Mouse (Mus musculus) intestine, embryonic 14.5 days (tissue): Measurements from ENCODE around the gene Zzef1. TPM values are rescaled to one million over a fixed set of nuclear protein-coding genes. Genes with fewer than 3 reads are reported as not detected.

Source experiments
- ATAC-seq: fragments of 200-750 bp; cut with Nextera tagmentation; replicated peaks from 2 replicates; pipeline ENCODE4 v1.8.0; 2017; ENCODE audit warnings: low read depth, moderate number of reproducible peaks, moderate TSS enrichment, moderate library complexity; ENCODE audit not compliant: low FRiP score, low TSS enrichment
- DNase-seq: peaks from one replicate; pipeline ENCODE4 v3.0.0-alpha.2; 2018; ENCODE audit warnings: low spot score
- H3K27ac ChIP-seq: fragments of 300-500 bp; sonication (generic); 2 replicates; pipeline ENCODE4 v1.5.1; 2014; ENCODE audit warnings: low read depth, mild to moderate bottlenecking, control low read depth
- H3K27me3 ChIP-seq: fragments of 300-500 bp; sonication (generic); replicated peaks from 2 replicates; pipeline ENCODE4 v1.6.1; 2014; ENCODE audit warnings: low read length, control low read depth; ENCODE audit not compliant: control insufficient read depth, insufficient read depth
- H3K36me3 ChIP-seq: fragments of 300-500 bp; sonication (generic); 2 replicates; pipeline ENCODE4 v1.6.1; 2014; ENCODE audit warnings: low read length, control low read depth; ENCODE audit not compliant: control insufficient read depth, insufficient read depth
- H3K4me1 ChIP-seq: fragments of 300-500 bp; sonication (generic); replicated peaks from 2 replicates; pipeline ENCODE4 v1.6.1; 2014; ENCODE audit warnings: low read length, control low read depth, mixed read lengths; ENCODE audit not compliant: control insufficient read depth, insufficient read depth
- H3K4me2 ChIP-seq: fragments of 300-500 bp; sonication (generic); 2 replicates; pipeline ENCODE4 v1.6.1; 2014; ENCODE audit warnings: low read length
- H3K4me3 ChIP-seq: fragments of 300-500 bp; sonication (generic); 2 replicates; pipeline ENCODE4 v1.5.1; 2014; ENCODE audit warnings: low read depth, low read length, control low read depth, mixed read lengths
- H3K9ac ChIP-seq: fragments of 300-500 bp; sonication (generic); 2 replicates; pipeline ENCODE4 v1.6.1; 2014; ENCODE audit warnings: mild to moderate bottlenecking, low read length
- H3K9me3 ChIP-seq: fragments of 300-500 bp; sonication (generic); 2 replicates; pipeline ENCODE4 v1.6.1; 2016; ENCODE audit warnings: low read length, control low read depth; ENCODE audit not compliant: control insufficient read depth
- WGBS: fragments of 180-500 bp; shearing (Covaris S2); extraction: QIAGEN DNeasy Blood & Tissue Kit; methylation state at CpG from one replicate; pipeline ENCODE4 v1.1.7; 2014; 5-methylcytosine and 5-hydroxymethylcytosine counted together
- polyA plus RNA-seq: library from polyadenylated mRNA; unstranded; fragments of >200 nt; fragmentation: Nextera tagmentation; extraction: Ambion mirVana; gene quantifications from 2 replicates; pipeline ENCODE4 v1.2.1, GENCODE M21; 2014

The Zzef1 gene
- polyA plus RNA-seq, 1 experiment from 2014 or later: 12.2 TPM

- no peak for ATAC-seq
- H3K36me3 ChIP-seq: peaks cover 83% of the 10 kb centered on the region
Observed at GRCm38 (mm10) chr11:72866446-72866845, 70.4 kb downstream of the Zzef1 start.

GRCm38 (mm10) chr11:72872061-72872460 is 76.0 kb downstream of the Zzef1 start:
- WGBS: 67% methylated on average over 1 of the region's 1 CpGs
- no peak for ATAC-seq

More at GRCm38 (mm10) chr11:72866446-72866845, 70.4 kb downstream of the Zzef1 start:
- Histone ChIP-seq H3K27me3 (no peaks in the 10 kb centered on the region), H3K4me2 (no peak overlapping the region), H3K4me3 (no peak overlapping the region), H3K4me1 (no peaks in the 10 kb centered on the region), H3K27ac (no peak overlapping the region), H3K9me3 (no peaks in the 10 kb centered on the region), H3K9ac (no peak overlapping the region)
- no peak for DNase-seq
- 88% methylated on average over 7 of the region's 7 CpGs for WGBS

GRCm38 (mm10) chr11:72892623-72893022 is 96.6 kb downstream of the Zzef1 start:
- H3K4me1 ChIP-seq: no peaks in the 10 kb centered on the region
- H3K9me3 ChIP-seq: no peaks in the 10 kb centered on the region
- no peak overlapping the region for H3K9ac ChIP-seq
- H3K4me2 ChIP-seq: no peak overlapping the region
- DNase-seq: no peak
- no peak overlapping the region for H3K4me3 ChIP-seq
- WGBS: 78% methylated on average over 1 of the region's 1 CpGs
- peaks cover 68% of the 10 kb centered on the region for H3K36me3 ChIP-seq
- no peak overlapping the region for H3K27ac ChIP-seq
- H3K27me3 ChIP-seq: no peaks in the 10 kb centered on the region
- ATAC-seq: no peak

More at GRCm38 (mm10) chr11:72872061-72872460, 76.0 kb downstream of the Zzef1 start:
- H3K9me3 ChIP-seq: no peaks in the 10 kb centered on the region
- H3K9ac ChIP-seq: no peak overlapping the region
- H3K36me3 ChIP-seq: peaks cover 73% of the 10 kb centered on the region
- no peak overlapping the region for H3K4me3 ChIP-seq
- H3K4me1 ChIP-seq: no peaks in the 10 kb centered on the region
- H3K4me2 ChIP-seq: no peak overlapping the region
- H3K27me3 ChIP-seq: no peaks in the 10 kb centered on the region
- no peak for DNase-seq
- H3K27ac ChIP-seq: no peak overlapping the region

- 79% methylated on average over 4 of the region's 4 CpGs for WGBS
- ATAC-seq (no peak), DNase-seq (no peak)
- no peak overlapping the region for H3K4me2 ChIP-seq
- H3K4me3 ChIP-seq: no peak overlapping the region
- H3K36me3 ChIP-seq: peaks cover 80% of the 10 kb centered on the region
- H3K9me3 ChIP-seq: no peaks in the 10 kb centered on the region
- no peaks in the 10 kb centered on the region for H3K27me3 ChIP-seq
- no peak overlapping the region for H3K9ac ChIP-seq
- H3K4me1 ChIP-seq: no peaks in the 10 kb centered on the region
- no peak overlapping the region for H3K27ac ChIP-seq
Observed at GRCm38 (mm10) chr11:72908391-72908790, 112.4 kb downstream of the Zzef1 start.

- Histone ChIP-seq H3K4me3 (no peak overlapping the region), H3K4me1 (no peaks in the 10 kb centered on the region), H3K27ac (no peak overlapping the region), H3K9ac (no peak overlapping the region), H3K36me3 (peaks cover 90% of the 10 kb centered on the region), H3K9me3 (no peaks in the 10 kb centered on the region), H3K4me2 (no peak overlapping the region), H3K27me3 (no peaks in the 10 kb centered on the region)
- 81% methylated on average over 7 of the region's 7 CpGs for WGBS
- DNase-seq (no peak), ATAC-seq (no peak)
Observed at GRCm38 (mm10) chr11:72917299-72917996, 121.4 kb downstream of the Zzef1 start.

- Histone ChIP-seq H3K4me3 (no peak overlapping the region), H3K27me3 (no peaks in the 10 kb centered on the region), H3K36me3 (peaks cover 60% of the 10 kb centered on the region), H3K9ac (no peak overlapping the region), H3K9me3 (no peaks in the 10 kb centered on the region), H3K4me2 (no peak overlapping the region), H3K27ac (peak overlapping the region; percentile 27; the same call in 1 of the 2 replicates), H3K4me1 (peaks cover 13% of the 10 kb centered on the region)
- no peak for DNase-seq
- WGBS: 29% methylated on average over 4 of the region's 4 CpGs
- 0 out of 2 replicates have a peak, but pooled peaks have one; percentile 25 for ATAC-seq
Observed at GRCm38 (mm10) chr11:72923116-72923515, 127.1 kb downstream of the Zzef1 start.

- Histone ChIP-seq H3K9ac (no peak overlapping the region), H3K36me3 (peaks cover 49% of the 10 kb centered on the region), H3K27me3 (no peaks in the 10 kb centered on the region), H3K9me3 (no peaks in the 10 kb centered on the region), H3K4me3 (no peak overlapping the region), H3K4me2 (no peak overlapping the region), H3K27ac (0 out of 2 replicates have a peak overlapping the region, but pooled peaks have one; percentile 18), H3K4me1 (peaks cover 13% of the 10 kb centered on the region)
- no peak for DNase-seq
- ATAC-seq: no peak
- 44% methylated on average over 1 of the region's 1 CpGs for WGBS
Observed at GRCm38 (mm10) chr11:72924458-72924857, 128.4 kb downstream of the Zzef1 start.

GRCm38 (mm10) chr11:72925067-72925466 is 129.0 kb downstream of the Zzef1 start:
- no peak overlapping the region for H3K4me2 ChIP-seq
- no peak overlapping the region for H3K9ac ChIP-seq
- no peak for ATAC-seq
- H3K9me3 ChIP-seq: no peaks in the 10 kb centered on the region
- DNase-seq: no peak
- no peaks in the 10 kb centered on the region for H3K27me3 ChIP-seq
- no peak overlapping the region for H3K4me3 ChIP-seq
- H3K4me1 ChIP-seq: peaks cover 13% of the 10 kb centered on the region
- no peak overlapping the region for H3K27ac ChIP-seq
- WGBS: 65% methylated on average over 2 of the region's 2 CpGs
- H3K36me3 ChIP-seq: peaks cover 43% of the 10 kb centered on the region
